In genomic region chr3:88087688-88088087, GRCm38 (mm10) we compare ENCODE assay signal across 10 mouse cellular contexts. TPM values are rescaled to one million over a fixed set of nuclear protein-coding genes. Genes with fewer than 3 reads are reported as not detected.
A peak's percentile ranks its signal among the peaks of the same experiment; 100 is the strongest.
DNase-seq lines count a peak whose midpoint lies in the region; ATAC-seq and TF ChIP-seq lines count a peak whose summit lies in the region.
"Had no signal": no experiment of that assay in that cellular context is flagged by ENCODE, and none has a peak within 500 bp of the region (broad histone marks: within the 10 kb centered on the region; RNA-seq: fewer than 3 reads in every experiment).

No protein-coding gene starts in this region.

- DNase-seq in heart, postnatal 0 days (ENCODE audit: low spot score), result peak; percentile 24
- no peak for DNase-seq in heart, postnatal 25 days (ENCODE audit: low spot score)
- peak; percentile 59 to 64 for DNase-seq in B cell, adult 2 months
- DNase-seq in MN1 (ENCODE audit: low spot score), result peak; percentile 57
- peak; percentile 46 for DNase-seq in kidney, postnatal 0 days (ENCODE audit: low spot score)
- peak; percentile 48 for DNase-seq in thymus, postnatal 4 days
- DNase-seq in ovary, adult 18-20 months (ENCODE audit: low spot score), result no peak
- DNase-seq in layer of hippocampus, adult 8-10 months (ENCODE audit: low spot score in 2 of 2), result no peak

- intact Hi-C loops in heart, postnatal 25 days (cut with DNase I), result loop anchor here (2.0 to 5.0 kb wide), 4 partner anchors 33 to 155 kb away; no protein-coding TSS in a partner anchor

- H3K9ac ChIP-seq in heart, postnatal 0 days (replicated peaks; ENCODE audit: low read depth, low read length), result no peak overlapping the region
- no peak overlapping the region for H3K9ac ChIP-seq in kidney, postnatal 0 days (ENCODE audit: low read depth, low read length)
- H3K9ac ChIP-seq: embryonic facial prominence, embryonic 15.5 days had no signal

- no peak overlapping the region for H3K27ac ChIP-seq in heart, postnatal 0 days (ENCODE audit: low read depth)
- H3K27ac ChIP-seq in kidney, postnatal 0 days, result no peak overlapping the region
- H3K27ac ChIP-seq: embryonic facial prominence, embryonic 15.5 days had no signal

- H3K4me3 ChIP-seq in heart, postnatal 0 days (ENCODE audit: low read depth, low read length), result no peak overlapping the region
- no peak overlapping the region for H3K4me3 ChIP-seq in kidney, postnatal 0 days (replicated peaks; ENCODE audit: low read depth, low read length)
- H3K4me3 ChIP-seq: embryonic facial prominence, embryonic 15.5 days had no signal

- H3K4me1 ChIP-seq in heart, postnatal 0 days (ENCODE audit: control insufficient read depth, insufficient read depth), result peaks cover 1% of the 10 kb centered on the region; the same call in 1 of the 2 replicates
- no peaks in the 10 kb centered on the region for H3K4me1 ChIP-seq in kidney, postnatal 0 days (replicated peaks; ENCODE audit: insufficient read depth, low read length)

- ATAC-seq in heart, postnatal 0 days (ENCODE audit: insufficient read depth, low read depth), result no peak
- ATAC-seq in kidney, postnatal 0 days (replicated peaks; ENCODE audit: low FRiP score, low read depth), result no peak

- H3K36me3 ChIP-seq in heart, postnatal 0 days (replicated peaks; ENCODE audit: control insufficient read depth, insufficient read depth, low read length), result peaks cover 60% of the 10 kb centered on the region
- peaks cover 27% of the 10 kb centered on the region for H3K36me3 ChIP-seq in kidney, postnatal 0 days (ENCODE audit: insufficient read depth, low read length)

- WGBS in heart, postnatal 0 days, result 92% methylated on average over 1 of the region's 1 CpGs
- WGBS in kidney, postnatal 0 days, result 84% methylated on average over 1 of the region's 1 CpGs

- no peaks in the 10 kb centered on the region for H3K9me3 ChIP-seq in heart, postnatal 0 days (replicated peaks; ENCODE audit: control insufficient read depth, low read length)
- H3K9me3 ChIP-seq in kidney, postnatal 0 days (replicated peaks; ENCODE audit: low read length), result no peaks in the 10 kb centered on the region
- H3K9me3 ChIP-seq: embryonic facial prominence, embryonic 15.5 days had no signal

- TF ChIP-seq EP300 in heart, postnatal 0 days (IDR thresholded peaks at IDR 0.05; ENCODE audit: low read depth), result no peak

- H3K27me3 ChIP-seq in heart, postnatal 0 days (ENCODE audit: control insufficient read depth, insufficient read depth, low read length), result no peaks in the 10 kb centered on the region
- no peaks in the 10 kb centered on the region for H3K27me3 ChIP-seq in kidney, postnatal 0 days (ENCODE audit: insufficient read depth, low read length)
- H3K27me3 ChIP-seq: embryonic facial prominence, embryonic 15.5 days had no signal

- peak; percentile 74 for TF ChIP-seq CTCF in heart, postnatal 0 days (IDR thresholded peaks at IDR 0.05; ENCODE audit: low read depth)
- peak; percentile 89 for TF ChIP-seq CTCF in kidney, postnatal 0 days (IDR thresholded peaks at IDR 0.05; ENCODE audit: low read depth)

- H3K4me2 ChIP-seq in heart, postnatal 0 days (ENCODE audit: low read depth, low read length), result no peak overlapping the region
- no peak overlapping the region for H3K4me2 ChIP-seq in kidney, postnatal 0 days (ENCODE audit: low read length)
- H3K4me2 ChIP-seq: embryonic facial prominence, embryonic 15.5 days had no signal

RNA-seq across cellular contexts. Expression of gene Iqgap3, which starts 5.9 kb away (rescaled TPM):
- total RNA-seq in heart, postnatal 0 days (2014; rRNA removed; ENCODE audit: low replicate concordance), result 35.3 and 68.3 TPM in 2 replicates
- 5.4 and 6.8 TPM in 2 replicates for polyA plus RNA-seq in heart, postnatal 0 days (2015; fragmentation: Nextera tagmentation; extraction: Ambion mirVana)
- 1 to 10 TPM in 1 of 2 experiments, under 1 TPM in 1; 0.75 to 1.0 TPM for total RNA-seq in heart, postnatal 25 days (2021)
- polyA plus RNA-seq in kidney, postnatal 0 days (2015; fragmentation: Nextera tagmentation; extraction: Ambion mirVana), result 6.8 and 8.2 TPM in 2 replicates
- 1 to 10 TPM in 1 of 4 experiments, under 1 TPM in 3; 0.12 to 1.2 (median 0.56) TPM for total RNA-seq in layer of hippocampus, adult 8-10 months (2022)

RNA-seq across cellular contexts. Expression of gene Ttc24, which starts 9.6 kb away (rescaled TPM):
- total RNA-seq in heart, postnatal 0 days (2014; rRNA removed; ENCODE audit: low replicate concordance), result not detected in 2 replicates
- polyA plus RNA-seq in heart, postnatal 0 days (2015; fragmentation: Nextera tagmentation; extraction: Ambion mirVana), result not detected in 2 replicates
- total RNA-seq in heart, postnatal 25 days (2021), result not detected
- polyA plus RNA-seq in kidney, postnatal 0 days (2015; fragmentation: Nextera tagmentation; extraction: Ambion mirVana), result not detected in 2 replicates
- total RNA-seq in layer of hippocampus, adult 8-10 months (2022), result not detected
- polyA plus RNA-seq: lung, embryonic 16.5 days had no signal

RNA-seq across cellular contexts. Expression of gene Naxe, which starts 29.4 kb away (rescaled TPM):
- total RNA-seq in heart, postnatal 0 days (2014; rRNA removed; ENCODE audit: low replicate concordance), result 119 and 133 TPM in 2 replicates
- polyA plus RNA-seq in heart, postnatal 0 days (2015; fragmentation: Nextera tagmentation; extraction: Ambion mirVana), result 151 and 159 TPM in 2 replicates
- total RNA-seq in heart, postnatal 25 days (2021), result 10 to 100 TPM; 64.1 to 71.5 TPM
- polyA plus RNA-seq in kidney, postnatal 0 days (2015; fragmentation: Nextera tagmentation; extraction: Ambion mirVana), result 161 and 173 TPM in 2 replicates
- total RNA-seq in layer of hippocampus, adult 8-10 months (2022), result 10 to 100 TPM; 67.5 to 89.0 (median 81.9) TPM

RNA-seq across cellular contexts. Expression of gene Gpatch4, which starts 44.8 kb away (rescaled TPM):
- 1.2 and 3.4 TPM in 2 replicates for total RNA-seq in heart, postnatal 0 days (2014; rRNA removed; ENCODE audit: low replicate concordance)
- polyA plus RNA-seq in heart, postnatal 0 days (2015; fragmentation: Nextera tagmentation; extraction: Ambion mirVana), result 10.9 and 11.6 TPM in 2 replicates
- 10 to 100 TPM in 1 of 2 experiments, 1 to 10 TPM in 1; 7.8 to 10.2 TPM for total RNA-seq in heart, postnatal 25 days (2021)
- polyA plus RNA-seq in kidney, postnatal 0 days (2015; fragmentation: Nextera tagmentation; extraction: Ambion mirVana), result 24.8 and 26.3 TPM in 2 replicates
- total RNA-seq in layer of hippocampus, adult 8-10 months (2022), result 10 to 100 TPM; 14.0 to 19.9 (median 16.1) TPM

RNA-seq across cellular contexts. Expression of gene Mef2d, which starts 54.5 kb away (rescaled TPM):
- total RNA-seq in heart, postnatal 0 days (2014; rRNA removed; ENCODE audit: low replicate concordance), result 70.8 and 75.8 TPM in 2 replicates
- polyA plus RNA-seq in heart, postnatal 0 days (2015; fragmentation: Nextera tagmentation; extraction: Ambion mirVana), result 30.0 and 30.8 TPM in 2 replicates
- 100 to 1,000 TPM; 111 to 122 TPM for total RNA-seq in heart, postnatal 25 days (2021)
- polyA plus RNA-seq in kidney, postnatal 0 days (2015; fragmentation: Nextera tagmentation; extraction: Ambion mirVana), result 14.4 and 16.2 TPM in 2 replicates
- 100 to 1,000 TPM; 189 to 206 (median 196) TPM for total RNA-seq in layer of hippocampus, adult 8-10 months (2022)

Comparison
In these comparisons a context has a peak if more than half of its experiments do, and no peak if none do; other contexts are left out.
1. DNase-seq: peak in heart, postnatal 0 days (single experiment), B cell, adult 2 months (2 of 2), MN1 (single experiment), kidney, postnatal 0 days (single experiment) and thymus, postnatal 4 days (single experiment); none in heart, postnatal 25 days (single experiment), ovary, adult 18-20 months (single experiment) and layer of hippocampus, adult 8-10 months (0 of 2).
2. RNA of gene Iqgap3, which starts 5.9 kb away (total RNA-seq): 35.3 to 68.3 TPM in heart, postnatal 0 days; 0.75 to 1.0 TPM in heart, postnatal 25 days and 0.12 to 1.2 TPM in layer of hippocampus, adult 8-10 months; every median in the first group is over 10 times any median in the second.